Mouse (Mus musculus) liver (tissue): Measurements from ENCODE around the gene BC004004.
"Not testable (repeated sequence)": the region's sequence is repeated elsewhere in the genome, so short reads cannot be mapped to it uniquely, and the experiment has no call there.

Experiments used
- DNase-seq: peaks from one replicate; pipeline ENCODE4 v3.0.0-alpha.2; 2020; ENCODE audit warnings: mixed read lengths

BC004004 gene

GRCm38 (mm10) chr17:29301421-29301820 lies 32.8 kb downstream of the BC004004 start:
- no peak for DNase-seq

GRCm38 (mm10) chr17:29302149-29302548 lies 33.6 kb downstream of the BC004004 start:
- DNase-seq: no peak

- DNase-seq: no peak
Measured at GRCm38 (mm10) chr17:29303087-29303486, 34.5 kb downstream of the BC004004 start.

GRCm38 (mm10) chr17:29303856-29304255 lies 35.3 kb downstream of the BC004004 start:
- no peak for DNase-seq

GRCm38 (mm10) chr17:29304376-29305057 lies 35.9 kb downstream of the BC004004 start:
- DNase-seq: peak; percentile 21

- DNase-seq: no peak
Measured at GRCm38 (mm10) chr17:29305058-29305806, 36.6 kb downstream of the BC004004 start.

GRCm38 (mm10) chr17:29305871-29306270 lies 37.3 kb downstream of the BC004004 start:
- no peak for DNase-seq

GRCm38 (mm10) chr17:29310056-29310623 lies 41.6 kb downstream of the BC004004 start:
- no peak for DNase-seq

GRCm38 (mm10) chr17:29311602-29312001 lies 43.0 kb downstream of the BC004004 start:
- DNase-seq: no peak

GRCm38 (mm10) chr17:29312082-29312481 lies 43.5 kb downstream of the BC004004 start:
- DNase-seq: no peak

- peak; percentile 32 for DNase-seq
Measured at GRCm38 (mm10) chr17:29313300-29313699, 44.7 kb downstream of the BC004004 start.

GRCm38 (mm10) chr17:29315672-29316465 lies 47.3 kb downstream of the BC004004 start:
- DNase-seq: no peak

GRCm38 (mm10) chr17:29316891-29317290 lies 48.3 kb downstream of the BC004004 start:
- no peak for DNase-seq

- not testable (repeated sequence) for DNase-seq
Measured at GRCm38 (mm10) chr17:29317380-29317779, 48.8 kb downstream of the BC004004 start, which contains the start of gene Pi16. TSS of gene Pi16 (plus strand) at chr17:29317680.

GRCm38 (mm10) chr17:29318731-29319250 lies 50.2 kb downstream of the BC004004 start:
- DNase-seq: no peak

- no peak for DNase-seq
Measured at GRCm38 (mm10) chr17:29319476-29319875, 50.9 kb downstream of the BC004004 start.

GRCm38 (mm10) chr17:29319881-29320639 lies 51.5 kb downstream of the BC004004 start:
- peak; percentile 21 for DNase-seq

- no peak for DNase-seq
Measured at GRCm38 (mm10) chr17:29321765-29322602, 53.4 kb downstream of the BC004004 start.

- DNase-seq: peak; percentile 57
Measured at GRCm38 (mm10) chr17:29322603-29322962, 54.0 kb downstream of the BC004004 start.

- no peak for DNase-seq
Measured at GRCm38 (mm10) chr17:29323625-29324024, 55.0 kb downstream of the BC004004 start.

GRCm38 (mm10) chr17:29325831-29326230 lies 57.2 kb downstream of the BC004004 start:
- DNase-seq: no peak
